Mouse (Mus musculus): ENCODE data around the gene Gpr21.

DNA sequence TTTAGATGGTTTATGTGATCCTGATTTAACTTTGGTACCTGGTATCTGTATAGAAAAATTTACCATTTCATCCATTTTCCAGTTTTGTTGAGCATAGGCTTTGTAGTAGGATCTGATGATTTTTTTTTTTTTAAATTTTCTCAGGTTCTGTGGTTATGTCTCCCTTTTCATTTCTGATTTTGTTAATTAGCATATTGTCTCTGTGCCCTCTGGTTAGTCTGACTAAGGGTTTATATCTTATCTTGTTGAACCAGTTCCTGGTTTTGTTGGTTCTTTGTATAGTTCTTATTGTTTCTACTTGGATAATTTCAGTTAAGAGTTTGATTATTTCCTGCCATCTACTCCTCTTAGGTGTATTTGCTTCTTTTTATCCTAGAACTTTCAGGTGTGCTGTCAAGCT is 36.6 kb upstream of the Gpr21 start:
- TF ChIP-seq CTCF (IDR thresholded peaks at IDR 0.05; ENCODE audit: borderline replicate concordance, insufficient read depth, low read depth, low read length) (no peak), POLR2A (IDR thresholded peaks at IDR 0.05; ENCODE audit: borderline replicate concordance, insufficient read depth, low read length) (no peak)

Data from cerebellum, adult 2 months (tissue).